Mouse (Mus musculus) G1E (cell line): ENCODE measurements around the gene Defb21.

ENCODE experiments used
- CTCF ChIP-seq: IDR thresholded peaks from 2 replicates; pipeline ENCODE4 v1.5.1; 2012; ENCODE audit warnings: low read depth, low read length, inconsistent platforms, mixed read lengths
- GATA1 ChIP-seq: IDR thresholded peaks from 2 replicates; pipeline ENCODE4 v1.6.1; 2012; ENCODE audit warnings: borderline replicate concordance, low read length, inconsistent platforms, mixed read lengths
- GATA2 ChIP-seq: IDR thresholded peaks from 2 replicates; pipeline ENCODE4 v1.6.1; 2012; ENCODE audit warnings: low read depth, low read length, inconsistent platforms, borderline replicate concordance
- POLR2AphosphoS5 ChIP-seq: IDR thresholded peaks from 2 replicates; pipeline ENCODE4 v1.6.1; 2012; ENCODE audit warnings: low read depth, low read length, inconsistent platforms; ENCODE audit not compliant: insufficient replicate concordance
- TAL1 ChIP-seq: conservative IDR thresholded peaks from 2 replicates; pipeline ENCODE4 v1.6.1; 2012; ENCODE audit warnings: low read depth, low read length, inconsistent platforms, mixed read lengths

GRCm38 (mm10) chr2:152608719-152609118 lies 36.2 kb downstream of the Defb21 start:
- TF ChIP-seq CTCF, result no peak
- no peak for TF ChIP-seq POLR2AphosphoS5
- TF ChIP-seq TAL1, result no peak
- no peak for TF ChIP-seq GATA1
- TF ChIP-seq GATA2, result no peak
